Mouse (Mus musculus) ovary, postnatal 36 days (tissue): Measurements from ENCODE around the gene Sdc4.

Experiments used
- DNase-seq: peaks from one replicate; pipeline ENCODE4 v3.0.0; 2022; ENCODE audit warnings: low spot score, mixed read lengths

The Sdc4 gene

GRCm38 (mm10) chr2:164431676-164432465 lies 11.8 kb downstream of the Sdc4 start:
- DNase-seq: no peak

- no peak for DNase-seq
Measured at GRCm38 (mm10) chr2:164430697-164431096, 13.0 kb downstream of the Sdc4 start.

DNA sequence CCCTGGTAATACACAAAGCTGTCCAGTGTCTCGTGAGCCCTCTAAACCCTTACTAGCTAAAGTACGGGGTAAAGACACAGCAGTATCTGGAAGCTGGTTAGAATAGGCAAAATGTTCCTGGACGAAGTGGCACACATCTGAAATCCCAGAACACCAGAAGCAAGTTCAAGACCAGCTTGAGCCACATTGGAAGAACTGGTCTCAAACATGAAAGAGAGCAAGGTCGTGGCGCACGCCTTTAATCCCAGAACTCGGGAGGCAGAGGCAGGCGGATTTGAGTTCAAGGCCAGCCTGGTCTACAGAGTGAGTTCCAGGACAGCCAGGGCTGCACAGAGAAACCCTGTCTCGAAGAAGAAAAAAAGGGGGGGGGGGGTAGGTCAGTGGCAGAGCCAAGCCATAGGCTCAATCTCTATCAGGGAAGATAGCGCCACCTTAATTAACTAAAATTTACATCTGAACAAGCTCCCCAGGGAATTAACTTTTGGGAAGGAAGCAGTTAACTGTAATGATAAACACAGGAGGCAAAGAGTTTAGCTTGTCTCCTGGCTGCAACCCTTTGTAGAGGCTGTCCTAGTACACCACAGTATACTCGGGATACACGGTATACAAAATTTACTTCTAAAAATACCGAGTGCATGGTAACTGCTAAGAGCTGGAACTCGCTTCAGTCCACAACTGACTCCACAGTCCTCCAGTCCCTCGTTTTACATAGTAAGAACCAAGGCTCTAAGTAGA lies 13.6 kb downstream of the Sdc4 start:
- no peak for DNase-seq

- DNase-seq: no peak
Measured at GRCm38 (mm10) chr2:164428451-164428850, 15.2 kb downstream of the Sdc4 start.

- DNase-seq: no peak
Measured at GRCm38 (mm10) chr2:164426952-164427351, 16.7 kb downstream of the Sdc4 start.

GRCm38 (mm10) chr2:164426121-164426520 lies 17.6 kb downstream of the Sdc4 start:
- no peak for DNase-seq

DNA sequence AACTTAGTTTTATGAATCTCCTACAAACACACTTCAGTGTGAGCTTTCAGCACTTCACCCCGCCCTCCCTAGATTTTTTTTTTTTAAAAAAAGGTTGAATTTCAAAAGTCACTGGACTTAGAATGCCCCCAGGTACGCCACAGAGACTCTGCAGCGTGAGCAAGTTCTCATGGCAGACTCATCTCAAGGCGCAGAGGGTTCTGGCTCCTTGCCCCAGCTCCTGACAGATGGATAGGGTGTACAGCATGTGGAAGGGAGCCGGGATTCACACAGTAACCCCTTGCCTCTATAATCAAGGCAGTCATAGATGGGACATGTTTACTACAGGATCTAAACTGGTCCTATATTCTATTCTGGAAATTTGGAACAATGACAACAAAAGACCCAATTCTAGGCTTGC lies 18.3 kb downstream of the Sdc4 start:
- no peak for DNase-seq

DNA sequence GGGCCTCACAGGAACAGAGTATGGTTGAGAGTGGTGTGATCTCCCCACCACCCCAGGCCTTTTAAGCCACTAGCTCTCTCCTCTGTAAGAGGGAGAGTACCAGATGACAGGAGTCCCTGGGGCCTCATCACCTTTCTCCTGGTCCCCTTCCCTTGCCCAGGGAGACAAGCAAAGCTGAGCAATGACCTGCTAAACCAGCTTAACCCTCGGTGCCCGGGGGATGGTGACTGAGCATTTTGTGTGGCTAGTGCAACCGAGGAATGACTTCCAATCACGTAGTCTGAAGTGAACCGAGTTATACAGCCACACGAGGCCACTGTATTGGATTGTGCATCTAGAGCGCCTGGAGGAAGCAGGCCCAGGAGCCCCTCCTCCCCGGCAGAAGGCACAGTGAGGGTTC lies 19.3 kb downstream of the Sdc4 start:
- no peak for DNase-seq

GRCm38 (mm10) chr2:164423464-164423863 lies 20.2 kb downstream of the Sdc4 start:
- no peak for DNase-seq

- no peak for DNase-seq
Measured at GRCm38 (mm10) chr2:164422675-164423393, 20.9 kb downstream of the Sdc4 start.

- DNase-seq: no peak
Measured at GRCm38 (mm10) chr2:164421979-164422378, 21.7 kb downstream of the Sdc4 start.

DNA sequence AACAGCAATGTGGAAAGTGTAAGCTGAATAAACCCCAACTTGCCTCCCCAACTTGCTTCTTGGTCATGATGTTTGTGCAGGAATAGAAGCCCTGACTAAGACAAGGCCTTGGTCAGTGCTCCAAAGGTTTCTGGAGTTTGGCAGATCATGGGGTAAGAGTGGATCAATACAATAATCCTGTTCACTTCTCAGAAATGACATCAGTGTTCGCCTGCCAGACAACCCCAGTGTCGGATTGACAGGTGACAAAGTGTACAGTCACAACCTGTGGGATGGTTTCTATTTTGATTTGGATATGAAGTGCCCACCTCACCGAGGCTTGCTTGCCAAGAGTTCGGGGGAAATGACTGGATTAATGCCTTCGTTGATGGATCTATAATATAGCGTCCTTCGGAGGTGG lies 22.4 kb downstream of the Sdc4 start:
- DNase-seq: no peak

DNA sequence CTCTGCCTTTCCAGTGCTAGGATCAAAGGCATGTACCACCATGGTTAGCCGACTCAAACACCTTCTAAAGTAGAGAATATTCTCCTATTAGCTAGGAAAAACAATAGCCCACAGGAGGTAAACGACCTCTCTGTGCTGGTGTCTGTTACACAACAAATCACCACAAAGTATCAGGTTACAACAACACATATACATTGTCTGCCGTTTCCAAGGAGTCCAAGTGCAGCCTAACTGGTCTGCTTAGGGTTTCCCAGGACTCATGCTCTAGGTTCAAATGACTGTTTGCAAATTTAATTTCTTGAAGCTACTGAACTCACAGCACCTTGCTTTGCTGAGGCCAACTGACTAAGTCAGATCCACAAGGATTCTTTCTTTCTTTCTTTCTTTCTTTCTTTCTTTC lies 24.2 kb downstream of the Sdc4 start:
- no peak for DNase-seq

GRCm38 (mm10) chr2:164418308-164418875 lies 25.3 kb downstream of the Sdc4 start:
- no peak for DNase-seq

- no peak for DNase-seq
Measured at GRCm38 (mm10) chr2:164417198-164417597, 26.5 kb downstream of the Sdc4 start.

DNA sequence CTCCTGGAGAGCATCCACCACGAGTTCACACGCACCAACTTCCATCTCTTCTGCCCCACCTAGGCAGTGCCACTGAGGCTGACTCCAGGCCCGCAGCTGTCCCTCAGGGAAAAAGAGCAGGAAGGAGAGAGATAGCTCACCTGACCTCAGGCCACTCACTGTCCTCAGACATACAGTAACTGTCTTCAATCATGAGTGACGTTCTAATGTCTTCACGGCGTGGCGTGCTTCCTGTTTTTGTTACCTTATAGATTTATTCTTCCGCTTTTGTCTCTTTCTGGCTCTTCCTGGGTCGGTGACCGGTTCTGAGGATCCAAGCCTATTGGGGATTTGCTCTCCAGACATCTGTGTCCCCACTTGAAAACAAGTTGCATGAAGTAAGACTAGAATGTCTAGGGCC lies 29.1 kb downstream of the Sdc4 start:
- no peak for DNase-seq

DNA sequence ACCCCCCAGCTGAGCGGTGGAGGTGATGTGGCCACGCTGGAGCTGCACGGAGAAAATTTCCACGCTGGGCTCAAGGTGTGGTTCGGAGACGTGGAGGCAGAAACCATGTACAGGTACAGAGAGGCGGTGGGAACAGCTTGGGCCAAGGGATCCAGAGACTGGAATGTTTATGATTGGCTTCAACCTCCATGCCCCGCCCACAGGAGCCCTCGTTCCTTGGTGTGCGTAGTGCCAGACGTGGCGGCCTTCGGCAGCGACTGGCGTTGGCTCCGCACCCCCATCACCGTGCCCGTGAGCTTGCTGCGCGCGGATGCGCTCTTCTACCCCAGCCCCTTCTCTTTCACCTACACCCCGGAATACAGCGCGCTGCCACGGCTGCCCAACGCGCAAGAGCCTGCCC lies 29.5 kb downstream of the Sdc4 start:
- no peak for DNase-seq

GRCm38 (mm10) chr2:164407708-164408107 lies 36.0 kb downstream of the Sdc4 start:
- peak; percentile 67 for DNase-seq

GRCm38 (mm10) chr2:164405519-164405918 lies 38.2 kb downstream of the Sdc4 start:
- no peak for DNase-seq

GRCm38 (mm10) chr2:164405060-164405459 lies 38.6 kb downstream of the Sdc4 start, which contains the start of gene Matn4:
Gene Matn4 (minus strand): TSS chr2:164405160.
- DNase-seq: no peak

DNA sequence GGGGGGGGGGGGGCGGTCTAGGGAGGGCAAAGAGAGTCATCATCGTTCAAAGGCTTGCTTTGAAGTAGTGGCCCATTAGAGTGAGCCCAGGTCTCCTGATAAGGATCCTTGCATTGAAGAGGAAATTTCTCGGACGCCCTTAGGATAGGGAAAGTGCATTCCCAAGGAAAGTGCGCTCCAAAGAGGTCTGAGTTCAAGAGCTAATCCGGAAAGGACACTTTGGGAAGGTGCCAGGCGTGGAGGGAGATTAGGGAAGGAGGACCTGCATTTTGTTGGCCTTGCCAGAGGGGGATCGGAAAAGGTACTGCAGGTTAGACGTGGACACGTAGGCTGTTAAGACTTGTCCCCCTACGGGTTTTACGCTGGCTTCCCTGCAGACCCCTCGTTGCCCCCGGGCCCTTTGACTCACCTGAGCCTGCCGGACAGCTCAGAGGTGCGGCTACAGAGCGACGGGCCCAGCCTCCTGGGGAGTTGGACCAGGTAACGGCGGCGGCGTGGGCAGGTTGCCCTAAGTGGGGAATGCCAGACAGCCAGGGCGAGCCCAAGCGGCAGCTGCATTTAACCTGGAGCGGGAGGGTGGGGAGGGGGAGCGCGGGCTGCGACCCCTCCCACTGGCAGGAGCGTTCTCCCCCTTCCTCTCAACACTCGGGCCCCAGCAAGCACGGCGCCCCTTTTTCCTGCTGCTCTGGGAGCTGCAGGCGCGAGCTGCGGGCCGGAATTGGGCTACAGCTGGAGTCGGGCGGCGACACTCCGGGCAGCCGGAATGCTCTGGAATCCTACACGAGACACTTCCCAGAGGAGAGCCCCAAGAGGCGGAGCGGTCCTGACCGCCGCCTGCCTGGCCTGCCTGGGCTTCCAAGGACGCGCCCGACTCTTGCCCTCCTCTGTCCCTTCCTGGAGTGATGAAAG lies 39.4 kb downstream of the Sdc4 start:
- no peak for DNase-seq
